Mouse (Mus musculus) layer of hippocampus, postnatal 36 days (tissue): ENCODE results near the gene Olfr319. TPM values are rescaled to one million over a fixed set of nuclear protein-coding genes. Genes with fewer than 3 reads are reported as not detected.
"Not testable (repeated sequence)": the region's sequence is repeated elsewhere in the genome, so short reads cannot be mapped to it uniquely, and the experiment has no call there.

ENCODE experiments used
- DNase-seq, 2 experiments: peaks; one replicate each; pipeline ENCODE4 v3.0.0; 2022
- total RNA-seq, 2 experiments: library from RNA; stranded (reverse); gene quantifications; 2 replicates each; pipeline ENCODE4 v1.2.3; 2021

Gene Olfr319
- not detected for total RNA-seq

GRCm38 (mm10) chr11:58698862-58699261 lies at the start of gene Olfr319:
Gene Olfr319 (plus strand): TSS chr11:58699162.
- DNase-seq: no peak

GRCm38 (mm10) chr11:58655151-58655550 lies 43.8 kb upstream of the Olfr319 start:
- no peak for DNase-seq

GRCm38 (mm10) chr11:58658596-58658995 lies 40.4 kb upstream of the Olfr319 start, which contains the start of gene Olfr322:
Gene Olfr322 (plus strand): TSS chr11:58658782.
- no peak for DNase-seq

GRCm38 (mm10) chr11:58669252-58669651 lies 29.7 kb upstream of the Olfr319 start:
- DNase-seq: no peak

- no peak for DNase-seq
These were observed 27.1 kb upstream of the Olfr319 start for GRCm38 (mm10) chr11:58671825-58672224.

- no peak for DNase-seq
These were observed 18.2 kb upstream of the Olfr319 start, which contains the start of gene Olfr320 for GRCm38 (mm10) chr11:58680799-58681198. Gene Olfr320 (plus strand): TSS chr11:58681099.

- DNase-seq: no peak
These were observed 10.1 kb downstream of the Olfr319 start for GRCm38 (mm10) chr11:58709086-58709485.

GRCm38 (mm10) chr11:58717723-58718122 lies 18.8 kb downstream of the Olfr319 start:
- not testable (repeated sequence) for DNase-seq

GRCm38 (mm10) chr11:58719701-58720100 lies 20.7 kb downstream of the Olfr319 start:
- DNase-seq: no peak

- DNase-seq: no peak
These were observed 25.0 kb downstream of the Olfr319 start, which contains the start of gene Olfr318 for GRCm38 (mm10) chr11:58723914-58724313. Gene Olfr318 (minus strand): TSS chr11:58724014.

GRCm38 (mm10) chr11:58727896-58728650 lies 29.1 kb downstream of the Olfr319 start:
- DNase-seq: not testable (repeated sequence)

GRCm38 (mm10) chr11:58733372-58733771 lies 34.4 kb downstream of the Olfr319 start:
- DNase-seq: peak; percentile 27 to 37

GRCm38 (mm10) chr11:58738792-58739262 lies 39.9 kb downstream of the Olfr319 start, which contains the start of gene Olfr317:
Gene Olfr317 (minus strand): TSS chr11:58739212.
- DNase-seq: no peak

- peak; percentile 12 to 13 for DNase-seq
These were observed 52.1 kb downstream of the Olfr319 start for GRCm38 (mm10) chr11:58751096-58751495.

- no peak for DNase-seq
These were observed 53.5 kb downstream of the Olfr319 start, which contains the start of gene Olfr316 for GRCm38 (mm10) chr11:58752434-58752833. Gene Olfr316 (plus strand): TSS chr11:58752734.

Other genes starting within 250 kb of the Olfr319 start
- not detected for gene Lypd9, start 246.2 kb upstream of the Olfr319 start, total RNA-seq
- not detected for gene Olfr30, start 236.9 kb upstream of the Olfr319 start, total RNA-seq
- not detected for gene Olfr332, start 206.6 kb upstream of the Olfr319 start, total RNA-seq
- not detected for gene Olfr331, start 196.6 kb upstream of the Olfr319 start, total RNA-seq
- not detected for gene Olfr330, start 164.3 kb upstream of the Olfr319 start, total RNA-seq
- gene Olfr329-ps, start 152.7 kb upstream of the Olfr319 start, total RNA-seq: not detected
- gene Olfr328, start 143.5 kb upstream of the Olfr319 start, total RNA-seq: under 1 TPM in 1 of 2 experiments, not detected in 1; 0.15 TPM
- gene Olfr224, start 128.6 kb upstream of the Olfr319 start, total RNA-seq: not detected
- not detected for gene Olfr325, start 121.4 kb upstream of the Olfr319 start, total RNA-seq
- not detected for gene Olfr324, start 104.0 kb upstream of the Olfr319 start, total RNA-seq
- not detected for gene 2210407C18Rik, start 83.1 kb upstream of the Olfr319 start, total RNA-seq
- gene Olfr323, start 68.7 kb upstream of the Olfr319 start, total RNA-seq: not detected
- gene Trim58, start 58.7 kb upstream of the Olfr319 start, total RNA-seq: not detected
- gene Olfr322, start 40.4 kb upstream of the Olfr319 start, total RNA-seq: not detected
- not detected for gene Olfr320, start 18.1 kb upstream of the Olfr319 start, total RNA-seq
- not detected for gene Olfr318, start 24.9 kb downstream of the Olfr319 start, total RNA-seq
- gene Olfr317, start 40.0 kb downstream of the Olfr319 start, total RNA-seq: under 1 TPM in 1 of 2 experiments, not detected in 1; 0.20 TPM
- under 1 TPM; 0.45 to 0.48 TPM for gene Olfr316, start 53.6 kb downstream of the Olfr319 start, total RNA-seq
- not detected for gene Olfr315, start 74.0 kb downstream of the Olfr319 start, total RNA-seq
- gene Olfr314, start 83.8 kb downstream of the Olfr319 start, total RNA-seq: not detected
- gene Fam183b, start 102.8 kb downstream of the Olfr319 start, total RNA-seq: 1 to 10 TPM; 5.9 to 7.5 TPM
- not detected for gene Olfr313, start 115.8 kb downstream of the Olfr319 start, total RNA-seq
- gene Olfr312, start 130.1 kb downstream of the Olfr319 start, total RNA-seq: not detected
- not detected for gene Olfr311, start 140.1 kb downstream of the Olfr319 start, total RNA-seq
- gene Gm12258, start 148.0 kb downstream of the Olfr319 start, total RNA-seq: 10 to 100 TPM; 19.3 to 20.0 TPM
- 10 to 100 TPM in 1 of 2 experiments, 1 to 10 TPM in 1; 9.7 to 12.2 TPM for gene 2810021J22Rik, start 168.1 kb downstream of the Olfr319 start, total RNA-seq
- 1 to 10 TPM; 8.4 to 9.2 TPM for gene Zfp39, start 205.1 kb downstream of the Olfr319 start, total RNA-seq
- under 1 TPM in 1 of 2 experiments, not detected in 1; 0.12 TPM for gene Btnl10, start 218.7 kb downstream of the Olfr319 start, total RNA-seq
- gene Rnf187, start 239.8 kb downstream of the Olfr319 start, total RNA-seq: 100 to 1,000 TPM; 478 to 523 TPM
- 10 to 100 TPM; 88.8 to 93.5 TPM for gene Hist3h2ba, start 249.8 kb downstream of the Olfr319 start, total RNA-seq